Mouse (Mus musculus): ENCODE measurements at regions not wholly inside any gene's neighbourhood (a gene's known extent, or its start where the extent isn't known, plus 50 kb on each side); places are given as distances from the start of the nearest gene placed in this dataset.

- TF ChIP-seq POLR2A (IDR thresholded peaks at IDR 0.05; ENCODE audit: low read depth, low read length), result no peak
- no peak for TF ChIP-seq CTCF (IDR thresholded peaks at IDR 0.05; ENCODE audit: borderline replicate concordance, insufficient read depth, low read length)
Observed at GRCm38 (mm10) chr6:41129906-41130305, 94.6 kb upstream of the 2210010C04Rik start.
